Mouse (Mus musculus) erythroblast, embryonic 14.5 days (primary cell): Measurements from ENCODE around the gene Rap1gap2.

Source experiments
- GATA1 ChIP-seq: IDR thresholded peaks from 2 replicates; pipeline ENCODE4 v1.6.1; 2012; ENCODE audit warnings: low read length, inconsistent platforms, mixed read lengths
- TAL1 ChIP-seq: IDR thresholded peaks from 3 replicates; pipeline ENCODE4 v1.6.1; 2012; ENCODE audit warnings: low read length, inconsistent platforms, mixed read lengths

DNA sequence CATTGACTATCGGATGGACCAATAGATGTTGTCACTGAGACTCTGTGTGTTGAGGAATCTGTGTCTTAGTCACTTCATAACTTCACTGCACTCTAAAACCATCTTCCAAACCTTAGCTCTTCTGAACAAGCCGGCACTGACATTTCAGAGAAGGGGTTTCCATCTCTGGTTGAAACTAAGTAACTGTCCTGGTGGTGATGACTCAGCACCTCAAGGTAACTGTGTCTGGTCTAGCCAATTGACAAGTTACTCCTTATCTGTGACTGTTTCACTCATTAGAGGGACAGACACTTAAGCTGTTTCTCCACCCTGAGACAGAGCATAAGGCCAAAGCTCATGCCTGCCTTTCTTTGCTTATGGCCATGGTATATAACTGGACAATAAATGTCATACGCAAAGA, 114.1 kb downstream of the Rap1gap2 start:
- no peak for TF ChIP-seq GATA1
- TF ChIP-seq TAL1 = no peak
